Mouse (Mus musculus) v-Abl transformed pro-B cells (cell line): ENCODE data around the gene Cfap99.

ENCODE experiments used
- in situ Hi-C, 2 experiments: fragments of 400-800 bp; cut with MboI; formaldehyde crosslinking; loops; one replicate each; pipeline ENCODE4 v1.15.1; 2025; ENCODE audit not compliant: unreplicated experiment in 2 of 2

Cfap99 gene

DNA sequence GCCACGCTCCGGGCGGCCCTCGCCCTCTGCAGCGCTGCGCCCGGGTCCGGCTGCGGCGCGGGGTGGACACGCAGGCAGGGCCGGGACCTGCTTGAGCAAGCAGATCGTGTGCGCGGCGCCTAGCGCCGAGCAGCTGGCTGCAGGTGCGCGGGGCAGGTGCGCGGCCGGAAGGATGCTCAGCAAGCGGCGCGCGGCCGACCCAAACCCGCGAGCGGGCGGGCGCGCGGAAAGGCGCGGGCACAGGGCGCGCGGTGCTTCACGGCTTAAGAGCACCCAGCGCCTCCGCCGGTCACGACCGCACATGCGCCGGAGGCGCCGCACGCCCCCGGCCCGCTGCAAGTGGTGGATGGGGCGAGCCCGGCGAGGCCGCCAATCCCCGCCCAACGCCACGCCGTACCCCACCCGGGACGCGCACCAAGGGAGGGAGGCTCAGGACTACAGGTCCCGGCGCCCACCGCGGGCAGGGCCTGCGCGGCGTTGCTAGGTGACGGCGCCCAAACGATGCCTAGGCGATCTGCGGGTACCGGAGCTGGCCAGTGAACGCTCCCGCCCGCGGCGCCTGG lies at the start of gene Cfap99, which contains the start of gene Zfyve28:
Gene Cfap99 (plus strand): TSS at position 447 of the 563 bp plus-strand sequence.
Gene Zfyve28 (minus strand): TSS at position 296 of the 563 bp plus-strand sequence.
- in situ Hi-C loops, result loop anchor here in 1 of 2 experiments (25.0 kb wide), 1 partner anchor 749 kb away; the partner anchor contains the start of gene Hgfac

DNA sequence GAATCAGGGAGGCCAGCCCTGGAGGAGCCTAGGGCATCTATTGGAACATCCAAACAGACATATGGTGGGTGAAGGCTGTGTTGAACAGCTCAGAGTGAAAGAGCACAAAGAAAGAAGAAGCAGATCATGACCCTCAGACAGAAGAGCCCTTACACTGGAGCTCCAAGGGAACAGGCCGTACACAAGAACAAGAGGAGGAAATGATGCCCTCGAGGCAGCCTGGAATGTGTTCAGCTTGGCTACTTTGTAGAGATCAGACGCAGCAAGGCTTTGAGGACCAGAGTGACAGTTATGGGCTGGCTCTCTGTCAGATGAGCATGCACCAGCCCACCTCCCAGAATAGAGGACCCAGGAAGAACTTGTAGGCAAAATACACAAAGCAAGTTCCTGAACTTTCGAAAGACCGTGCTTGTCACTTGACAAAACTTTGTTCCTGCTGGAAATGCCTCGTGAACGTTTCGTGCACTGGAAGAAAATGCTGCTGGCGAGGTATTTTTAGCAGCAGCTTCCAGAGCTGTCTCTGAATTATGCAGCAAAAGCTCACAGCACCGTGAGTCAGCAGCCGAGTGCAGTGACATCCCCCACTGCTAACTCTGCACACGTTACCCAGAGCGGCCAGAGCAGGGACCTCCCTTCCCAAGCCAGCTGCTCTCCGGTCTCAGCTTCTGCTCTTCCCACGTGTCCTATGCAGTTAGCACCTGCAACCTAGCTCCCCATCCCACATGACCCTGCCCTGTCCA lies 46.0 kb upstream of the Cfap99 start:
- in situ Hi-C loops, result no loop called here

- in situ Hi-C loops, result no loop called here
These were observed 45.3 kb upstream of the Cfap99 start for GRCm38 (mm10) chr5:34243062-34243461.

GRCm38 (mm10) chr5:34246443-34246842 lies 42.0 kb upstream of the Cfap99 start:
- in situ Hi-C loops, result no loop called here

GRCm38 (mm10) chr5:34249132-34249531 lies 39.3 kb upstream of the Cfap99 start:
- in situ Hi-C loops, result no loop called here

GRCm38 (mm10) chr5:34250090-34250489 lies 38.3 kb upstream of the Cfap99 start:
- in situ Hi-C loops, result loop anchor here (5.0 kb wide), 2 partner anchors 43 to 108 kb away; no protein-coding TSS in a partner anchor

DNA sequence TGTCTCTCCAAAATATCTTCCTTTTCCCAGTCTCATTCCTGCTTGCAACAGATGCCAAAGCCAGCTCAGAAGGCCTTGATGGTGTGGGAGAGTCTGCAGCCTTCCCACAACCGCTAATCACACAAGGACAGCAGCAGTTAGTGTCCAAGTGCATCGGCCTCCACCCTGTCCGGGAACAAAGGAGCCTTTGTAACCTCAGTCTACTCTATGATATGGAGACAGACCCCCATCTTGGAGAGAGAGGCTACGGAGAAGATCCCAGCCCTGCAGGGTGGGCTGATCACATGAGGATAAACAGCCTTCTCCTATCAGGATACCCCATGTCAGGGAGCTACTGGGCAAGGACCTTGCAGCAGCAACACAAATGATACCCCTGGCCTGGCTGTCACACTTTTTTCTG lies 36.6 kb upstream of the Cfap99 start:
- in situ Hi-C loops, result loop anchor here (5.0 kb wide), 2 partner anchors 44 to 109 kb away; no protein-coding TSS in a partner anchor

- in situ Hi-C loops, result loop anchor here (5.0 kb wide), 2 partner anchors 45 to 110 kb away; no protein-coding TSS in a partner anchor
These were observed 36.0 kb upstream of the Cfap99 start for GRCm38 (mm10) chr5:34252307-34252966.

GRCm38 (mm10) chr5:34252967-34253519 lies 35.4 kb upstream of the Cfap99 start:
- in situ Hi-C loops, result loop anchor here (5.0 kb wide), 2 partner anchors 46 to 111 kb away; no protein-coding TSS in a partner anchor

GRCm38 (mm10) chr5:34254309-34254708 lies 34.1 kb upstream of the Cfap99 start:
- in situ Hi-C loops, result loop anchor here (5.0 kb wide), 2 partner anchors 47 to 112 kb away; no protein-coding TSS in a partner anchor

DNA sequence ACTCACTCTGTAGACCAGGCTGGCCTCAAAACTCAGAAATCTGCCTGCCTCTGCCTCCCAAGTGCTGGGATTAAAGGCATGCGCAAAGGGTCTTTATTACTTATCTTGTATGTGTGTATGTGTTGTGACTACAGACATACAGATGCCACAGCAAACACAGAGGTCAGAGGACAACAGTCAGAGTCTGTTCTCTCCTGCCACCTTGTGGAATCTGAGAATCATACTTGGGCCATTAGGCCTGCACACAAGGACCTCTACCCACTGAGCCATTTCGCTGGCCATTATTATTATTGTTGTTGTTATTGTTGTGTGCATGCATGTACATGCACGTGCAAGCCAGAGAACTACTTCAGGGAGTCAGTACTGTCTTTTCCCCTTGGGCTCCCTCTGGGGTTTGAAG lies 33.2 kb upstream of the Cfap99 start:
- in situ Hi-C loops, result loop anchor here in 1 of 2 experiments (5.0 kb wide), 1 partner anchor 158 kb away; no protein-coding TSS in a partner anchor

GRCm38 (mm10) chr5:34259172-34259816 lies 29.1 kb upstream of the Cfap99 start:
- in situ Hi-C loops, result loop anchor here in 1 of 2 experiments (5.0 kb wide), 1 partner anchor 162 kb away; no protein-coding TSS in a partner anchor

DNA sequence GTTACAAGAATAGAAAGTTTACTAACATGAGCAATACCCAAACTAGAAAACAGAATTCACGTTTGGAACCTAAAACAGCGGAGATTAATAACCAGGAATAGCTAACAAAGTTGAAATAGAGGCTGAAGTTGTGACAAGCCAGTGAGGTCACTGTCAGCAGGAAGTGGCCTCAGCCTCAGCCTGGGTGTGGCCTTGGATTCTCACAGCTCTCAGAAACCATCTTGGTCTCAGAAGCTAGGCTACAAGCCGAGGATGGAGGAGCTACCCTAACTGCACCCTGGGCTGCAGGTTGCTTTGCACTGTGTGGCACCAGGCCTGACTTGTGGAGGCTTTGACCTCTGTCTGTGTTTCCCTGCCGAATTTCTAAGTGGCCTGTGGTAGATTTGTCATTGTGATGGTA lies 22.3 kb upstream of the Cfap99 start:
- in situ Hi-C loops, result no loop called here

- in situ Hi-C loops, result no loop called here
These were observed 19.0 kb upstream of the Cfap99 start for GRCm38 (mm10) chr5:34269197-34269920.

GRCm38 (mm10) chr5:34269921-34270465 lies 18.4 kb upstream of the Cfap99 start:
- in situ Hi-C loops, result no loop called here

DNA sequence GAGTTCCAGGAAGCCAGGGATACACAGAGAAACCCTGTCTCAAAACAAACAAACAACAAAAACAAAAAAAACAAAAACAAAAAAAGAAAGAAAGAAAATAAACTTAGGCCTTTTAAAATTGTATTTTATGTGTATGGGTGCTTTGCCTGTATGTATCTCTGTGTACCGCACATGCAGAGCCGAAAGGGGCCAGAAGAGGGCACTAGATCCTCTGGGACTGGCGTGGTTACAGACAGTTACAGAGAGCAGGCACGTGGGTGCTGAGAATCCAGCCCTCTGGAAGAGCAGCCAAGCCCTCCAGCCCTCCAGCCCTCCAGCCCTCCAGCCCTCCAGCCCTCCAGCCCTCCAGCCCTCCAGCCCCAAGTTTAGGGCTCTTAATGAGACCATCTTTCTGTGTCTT lies 16.7 kb upstream of the Cfap99 start:
- in situ Hi-C loops, result no loop called here

DNA sequence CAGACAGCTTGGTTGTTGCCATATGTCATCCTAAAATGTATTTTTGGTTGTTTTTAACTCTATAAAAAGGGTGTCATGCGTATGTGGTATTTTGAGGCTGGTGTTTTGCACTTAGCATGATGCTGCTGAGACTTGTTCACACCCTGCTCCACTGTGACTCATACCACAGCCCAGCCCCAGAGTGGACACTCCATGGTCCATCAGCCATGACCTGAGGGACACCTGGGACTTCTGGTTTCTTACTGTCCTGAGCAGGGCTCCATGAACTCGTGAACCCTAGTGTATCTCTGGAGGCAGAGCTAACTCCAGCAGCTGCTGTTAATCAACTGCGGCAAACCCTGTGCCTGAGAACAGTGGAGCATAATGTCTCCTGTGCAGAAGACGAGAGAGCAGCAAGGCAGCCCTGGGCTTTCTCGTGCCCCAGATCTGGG lies 15.1 kb upstream of the Cfap99 start:
- in situ Hi-C loops, result no loop called here

DNA sequence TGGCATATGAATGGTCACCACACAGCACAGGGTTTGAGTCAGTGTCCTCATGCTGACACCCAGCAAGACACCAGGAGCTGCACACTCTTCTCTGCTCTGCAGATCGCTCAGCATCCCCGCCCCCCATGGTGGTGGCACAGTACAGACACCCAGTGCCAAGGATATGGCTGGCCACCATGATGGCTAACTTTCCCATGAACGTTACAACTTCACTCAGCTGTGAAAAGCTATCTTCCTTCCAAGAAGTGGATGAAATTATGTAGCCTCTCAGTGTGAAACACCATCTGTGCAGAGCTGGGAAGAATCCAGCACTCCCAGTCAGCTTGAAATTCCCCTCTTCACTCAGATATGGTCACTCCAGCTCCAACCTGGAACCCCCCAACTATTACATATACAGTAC lies 14.1 kb upstream of the Cfap99 start:
- in situ Hi-C loops, result no loop called here

- in situ Hi-C loops, result loop anchor here in 1 of 2 experiments (25.0 kb wide), 1 partner anchor 763 kb away; the partner anchor contains the start of gene Hgfac
These were observed 13.6 kb upstream of the Cfap99 start for GRCm38 (mm10) chr5:34274676-34275293.
